ENCODE assay signal across 8 mouse cellular contexts in the genomic region with DNA sequence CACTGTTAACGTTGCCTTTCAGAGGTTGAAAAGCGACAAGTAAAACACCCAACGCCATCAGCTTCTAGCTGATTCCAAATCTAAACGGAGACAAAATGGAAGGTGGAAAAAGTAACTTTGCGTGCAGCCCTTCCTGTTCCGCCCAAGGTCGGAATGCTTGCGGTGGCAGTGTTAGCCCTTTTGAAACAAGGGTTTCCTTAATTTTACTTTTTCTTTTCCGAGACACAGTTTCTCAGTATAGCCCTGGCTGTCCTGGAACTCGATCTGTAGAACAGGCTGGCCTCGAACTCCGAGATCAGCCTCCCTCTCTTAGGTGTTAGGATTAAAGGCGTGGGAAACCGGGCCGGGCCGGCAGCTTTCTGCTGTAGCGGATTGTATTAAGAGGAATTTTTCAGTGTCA. TPM values are rescaled to one million over a fixed set of nuclear protein-coding genes. Genes with fewer than 3 reads are reported as not detected.
DNase-seq lines count a peak whose midpoint lies in the region; ATAC-seq and TF ChIP-seq lines count a peak whose summit lies in the region.

No protein-coding gene starts in this region.

- H3K4me2 ChIP-seq in heart, embryonic 11.5 days = peak overlapping the region; percentile 75
- H3K4me2 ChIP-seq in hindbrain, embryonic 16.5 days (ENCODE audit: low read length) = peak overlapping the region; percentile 74
- peak overlapping the region; percentile 78 for H3K4me2 ChIP-seq in midbrain, embryonic 13.5 days (replicated peaks)

- H3K36me3 ChIP-seq in heart, embryonic 11.5 days (ENCODE audit: control insufficient read depth, insufficient read depth, low read length) = no peaks in the 10 kb centered on the region
- H3K36me3 ChIP-seq in ES-Bruce4 (ENCODE audit: control insufficient read depth, insufficient read depth, low read length, poor library complexity, severe bottlenecking) = no peaks in the 10 kb centered on the region; the same call in 1 of the 2 replicates
- no peaks in the 10 kb centered on the region for H3K36me3 ChIP-seq in embryonic facial prominence, embryonic 10.5 days (replicated peaks)
- no peaks in the 10 kb centered on the region for H3K36me3 ChIP-seq in hindbrain, embryonic 16.5 days (ENCODE audit: control insufficient read depth, insufficient read depth, low read length)
- H3K36me3 ChIP-seq in limb, embryonic 10.5 days = no peaks in the 10 kb centered on the region
- no peaks in the 10 kb centered on the region for H3K36me3 ChIP-seq in midbrain, embryonic 13.5 days

- TF ChIP-seq POLR2A in ES-Bruce4 (IDR thresholded peaks at IDR 0.05; ENCODE audit: insufficient read depth, low read length) = no peak

- no peak for TF ChIP-seq CTCF in ES-Bruce4 (IDR thresholded peaks at IDR 0.05; ENCODE audit: low read depth, low read length)

- H3K9me3 ChIP-seq in heart, embryonic 11.5 days (replicated peaks; ENCODE audit: control insufficient read depth, low read length) = no peaks in the 10 kb centered on the region
- no peaks in the 10 kb centered on the region for H3K9me3 ChIP-seq in ES-Bruce4 (replicated peaks; ENCODE audit: control insufficient read depth, insufficient read depth, low read length, poor library complexity, severe bottlenecking)
- H3K9me3 ChIP-seq in embryonic facial prominence, embryonic 10.5 days = no peaks in the 10 kb centered on the region
- no peaks in the 10 kb centered on the region for H3K9me3 ChIP-seq in hindbrain, embryonic 16.5 days (ENCODE audit: control insufficient read depth, low read length)
- no peaks in the 10 kb centered on the region for H3K9me3 ChIP-seq in limb, embryonic 10.5 days (replicated peaks)
- H3K9me3 ChIP-seq in midbrain, embryonic 13.5 days = no peaks in the 10 kb centered on the region

- WGBS in heart, embryonic 11.5 days (ENCODE audit: insufficient replicate concordance) = under 1% methylated on average over 17 of the region's 17 CpGs
- WGBS in embryonic facial prominence, embryonic 10.5 days = under 1% methylated on average over 17 of the region's 17 CpGs
- under 1% methylated on average over 17 of the region's 17 CpGs for WGBS in hindbrain, embryonic 16.5 days
- 2% methylated on average over 17 of the region's 17 CpGs for WGBS in limb, embryonic 10.5 days
- under 1% methylated on average over 17 of the region's 17 CpGs for WGBS in midbrain, embryonic 13.5 days

- peak overlapping the region; percentile 92 for H3K27ac ChIP-seq in heart, embryonic 11.5 days (ENCODE audit: low read depth, low read length)
- H3K27ac ChIP-seq in ES-Bruce4 (ENCODE audit: insufficient read depth, low read length) = 0 out of 2 replicates have a peak overlapping the region, but pooled peaks have one; percentile 16
- H3K27ac ChIP-seq in embryonic facial prominence, embryonic 10.5 days (replicated peaks) = peak overlapping the region; percentile 89
- peak overlapping the region; percentile 92 for H3K27ac ChIP-seq in hindbrain, embryonic 16.5 days (ENCODE audit: low read depth, low read length)
- peak overlapping the region; percentile 93 for H3K27ac ChIP-seq in limb, embryonic 10.5 days
- peak overlapping the region; percentile 91 for H3K27ac ChIP-seq in midbrain, embryonic 13.5 days

- no peak for TF ChIP-seq EP300 in ES-Bruce4 (IDR thresholded peaks at IDR 0.05; ENCODE audit: insufficient read depth, low read depth, low read length)

- no peaks in the 10 kb centered on the region for H3K27me3 ChIP-seq in heart, embryonic 11.5 days (ENCODE audit: control insufficient read depth, insufficient read depth, low read length)
- no peaks in the 10 kb centered on the region for H3K27me3 ChIP-seq in ES-Bruce4 (ENCODE audit: control insufficient read depth, insufficient read depth, low read length, poor library complexity, severe bottlenecking)
- H3K27me3 ChIP-seq in embryonic facial prominence, embryonic 10.5 days (replicated peaks; ENCODE audit: low read depth, poor library complexity, severe bottlenecking) = no peaks in the 10 kb centered on the region
- no peaks in the 10 kb centered on the region for H3K27me3 ChIP-seq in hindbrain, embryonic 16.5 days (replicated peaks; ENCODE audit: control insufficient read depth, insufficient read depth, low read length)
- peaks cover 25% of the 10 kb centered on the region; the same call in 1 of the 2 replicates for H3K27me3 ChIP-seq in limb, embryonic 10.5 days (ENCODE audit: low read depth, poor library complexity, severe bottlenecking)
- H3K27me3 ChIP-seq in midbrain, embryonic 13.5 days = no peaks in the 10 kb centered on the region

- ATAC-seq in heart, embryonic 11.5 days (replicated peaks; ENCODE audit: insufficient number of reproducible peaks, low FRiP score, low TSS enrichment) = 0 out of 2 replicates have a peak, but pooled peaks have one; percentile 28
- ATAC-seq in hindbrain, embryonic 16.5 days = no peak
- peak; percentile 49 for ATAC-seq in midbrain, embryonic 13.5 days

- H3K4me1 ChIP-seq in heart, embryonic 11.5 days (ENCODE audit: control insufficient read depth, insufficient read depth, low read length) = peaks cover 4% of the 10 kb centered on the region; the same call in 1 of the 2 replicates
- H3K4me1 ChIP-seq in ES-Bruce4 (ENCODE audit: control insufficient read depth, insufficient read depth, low read length) = no peaks in the 10 kb centered on the region
- H3K4me1 ChIP-seq in embryonic facial prominence, embryonic 10.5 days = peaks cover 15% of the 10 kb centered on the region
- H3K4me1 ChIP-seq in hindbrain, embryonic 16.5 days (ENCODE audit: control insufficient read depth, insufficient read depth, low read depth, low read length) = peaks cover 10% of the 10 kb centered on the region
- H3K4me1 ChIP-seq in limb, embryonic 10.5 days = peaks cover 16% of the 10 kb centered on the region
- H3K4me1 ChIP-seq in midbrain, embryonic 13.5 days (replicated peaks) = peaks cover 16% of the 10 kb centered on the region

- intact Hi-C loops in heart, postnatal 10 days (cut with DNase I) = loop anchor here (5.0 kb wide), 2 partner anchors 96 to 176 kb away; no protein-coding TSS in a partner anchor

- no peak for DNase-seq in heart, postnatal 10 days
- no peak for DNase-seq in embryonic facial prominence, embryonic 10.5 days (ENCODE audit: low spot score)
- peak; percentile 53 for DNase-seq in limb, embryonic 10.5 days (ENCODE audit: low spot score)
- no peak for DNase-seq in spleen, adult 12 weeks (ENCODE audit: low spot score)

- peak overlapping the region; percentile 90 for H3K4me3 ChIP-seq in heart, embryonic 11.5 days (ENCODE audit: low read depth, low read length)
- H3K4me3 ChIP-seq in ES-Bruce4 (ENCODE audit: low read depth, low read length) = peak overlapping the region; percentile 89
- H3K4me3 ChIP-seq in embryonic facial prominence, embryonic 10.5 days = peak overlapping the region; percentile 66
- H3K4me3 ChIP-seq in hindbrain, embryonic 16.5 days (ENCODE audit: low read length) = peak overlapping the region; percentile 89
- H3K4me3 ChIP-seq in limb, embryonic 10.5 days = peak overlapping the region; percentile 76
- peak overlapping the region; percentile 83 for H3K4me3 ChIP-seq in midbrain, embryonic 13.5 days (replicated peaks)

- H3K9ac ChIP-seq in heart, embryonic 11.5 days (ENCODE audit: low read depth, low read length) = peak overlapping the region; percentile 99
- peak overlapping the region; percentile 67 for H3K9ac ChIP-seq in ES-Bruce4 (ENCODE audit: low read depth, poor library complexity, severe bottlenecking)
- H3K9ac ChIP-seq in hindbrain, embryonic 16.5 days (ENCODE audit: low read depth, low read length) = peak overlapping the region; percentile 91
- H3K9ac ChIP-seq in midbrain, embryonic 13.5 days (replicated peaks) = peak overlapping the region; percentile 91

RNA-seq across cellular contexts. Expression of gene C1d, which starts 0.5 kb away (rescaled TPM):
- 74.3 and 83.7 TPM in 2 replicates for polyA plus RNA-seq in heart, embryonic 11.5 days (2014; fragmentation: Nextera tagmentation; extraction: Ambion mirVana)
- total RNA-seq in heart, postnatal 10 days (2021) = 10 to 100 TPM; 36.3 to 39.2 TPM
- polyA plus RNA-seq in ES-Bruce4 (2011; ENCODE audit: insufficient read depth, insufficient read length, low read depth, missing spikeins) = 94.3 and 114 TPM in 2 replicates
- polyA plus RNA-seq in embryonic facial prominence, embryonic 10.5 days (2016; fragmentation: Nextera tagmentation; extraction: Ambion mirVana) = 110 and 113 TPM in 2 replicates
- polyA plus RNA-seq in hindbrain, embryonic 16.5 days (2015; fragmentation: Nextera tagmentation; extraction: Ambion mirVana) = 142 and 157 TPM in 2 replicates
- polyA plus RNA-seq in limb, embryonic 10.5 days (2016; fragmentation: Nextera tagmentation; extraction: Ambion mirVana) = 90.7 and 111 TPM in 2 replicates
- polyA plus RNA-seq in midbrain, embryonic 13.5 days (2015; fragmentation: Nextera tagmentation; extraction: Ambion mirVana) = 135 and 142 TPM in 2 replicates

RNA-seq across cellular contexts. Expression of gene Pno1, which starts 46.5 kb away (rescaled TPM):
- 73.9 and 81.7 TPM in 2 replicates for polyA plus RNA-seq in heart, embryonic 11.5 days (2014; fragmentation: Nextera tagmentation; extraction: Ambion mirVana)
- 10 to 100 TPM; 32.1 to 32.3 TPM for total RNA-seq in heart, postnatal 10 days (2021)
- 93.5 and 104 TPM in 2 replicates for polyA plus RNA-seq in ES-Bruce4 (2011; ENCODE audit: insufficient read depth, insufficient read length, low read depth, missing spikeins)
- polyA plus RNA-seq in embryonic facial prominence, embryonic 10.5 days (2016; fragmentation: Nextera tagmentation; extraction: Ambion mirVana) = 118 and 128 TPM in 2 replicates
- 45.2 and 55.1 TPM in 2 replicates for polyA plus RNA-seq in hindbrain, embryonic 16.5 days (2015; fragmentation: Nextera tagmentation; extraction: Ambion mirVana)
- polyA plus RNA-seq in limb, embryonic 10.5 days (2016; fragmentation: Nextera tagmentation; extraction: Ambion mirVana) = 117 and 135 TPM in 2 replicates
- 48.5 and 50.6 TPM in 2 replicates for polyA plus RNA-seq in midbrain, embryonic 13.5 days (2015; fragmentation: Nextera tagmentation; extraction: Ambion mirVana)

Comparison
In these comparisons a context has a peak if more than half of its experiments do, and no peak if none do; other contexts are left out.
1. H3K27ac ChIP-seq: peak in every context shown above with its lines; median percentile 93 in limb, embryonic 10.5 days; 92 in heart, embryonic 11.5 days; 92 in hindbrain, embryonic 16.5 days; 91 in midbrain, embryonic 13.5 days; 89 in embryonic facial prominence, embryonic 10.5 days; 16 in ES-Bruce4.